Mouse (Mus musculus): ENCODE data around the gene Tdp2.

- no peak for TF ChIP-seq CTCF (IDR thresholded peaks at IDR 0.05; ENCODE audit: control insufficient read depth, insufficient read depth, low read length)
- TF ChIP-seq POLR2A (IDR thresholded peaks at IDR 0.05; ENCODE audit: borderline replicate concordance, control insufficient read depth, low read depth, low read length): no peak
Observed at GRCm38 (mm10) chr13:24798686-24799085, 32.8 kb upstream of the Tdp2 start.
